Mouse (Mus musculus) forebrain, embryonic 13.5 days (tissue): ENCODE measurements around the gene Dtx3. TPM values are rescaled to one million over a fixed set of nuclear protein-coding genes. Genes with fewer than 3 reads are reported as not detected.
"Not testable (repeated sequence)": the region's sequence is repeated elsewhere in the genome, so short reads cannot be mapped to it uniquely, and the experiment has no call there.

Source experiments
- ATAC-seq: fragments of 200-750 bp; cut with Nextera tagmentation; 2 replicates; pipeline ENCODE4 v1.8.0; 2017
- H3K27ac ChIP-seq: fragments of 300-500 bp; sonication (generic); 2 replicates; pipeline ENCODE4 v1.5.1; 2015; ENCODE audit warnings: inconsistent platforms, mild to moderate bottlenecking, moderate library complexity
- H3K27me3 ChIP-seq: fragments of 300-500 bp; sonication (generic); 2 replicates; pipeline ENCODE4 v1.6.1; 2015; ENCODE audit warnings: mild to moderate bottlenecking, inconsistent platforms
- H3K36me3 ChIP-seq: fragments of 300-500 bp; sonication (generic); 2 replicates; pipeline ENCODE4 v1.6.1; 2015; ENCODE audit warnings: mild to moderate bottlenecking, inconsistent platforms; ENCODE audit not compliant: poor library complexity, severe bottlenecking
- H3K4me1 ChIP-seq: fragments of 300-500 bp; sonication (generic); 2 replicates; pipeline ENCODE4 v1.6.1; 2015; ENCODE audit warnings: inconsistent platforms
- H3K4me2 ChIP-seq: fragments of 300-500 bp; sonication (generic); 2 replicates; pipeline ENCODE4 v1.6.1; 2015; ENCODE audit warnings: inconsistent platforms, mild to moderate bottlenecking, moderate library complexity
- H3K4me3 ChIP-seq: fragments of 300-500 bp; sonication (generic); 2 replicates; pipeline ENCODE4 v1.5.1; 2015; ENCODE audit warnings: mild to moderate bottlenecking, inconsistent platforms
- H3K9ac ChIP-seq: fragments of 300-500 bp; sonication (generic); 2 replicates; pipeline ENCODE4 v1.6.1; 2015; ENCODE audit warnings: mild to moderate bottlenecking, inconsistent platforms
- H3K9me3 ChIP-seq: fragments of 300-500 bp; sonication (generic); replicated peaks from 2 replicates; pipeline ENCODE4 v1.6.1; 2016; ENCODE audit warnings: inconsistent platforms
- WGBS: fragments of 180-500 bp; shearing (Covaris S2); methylation state at CpG from one replicate; pipeline ENCODE4 v1.1.7; 2015; 5-methylcytosine and 5-hydroxymethylcytosine counted together
- polyA plus RNA-seq: library from polyadenylated mRNA; unstranded; fragments of >200 nt; fragmentation: Nextera tagmentation; extraction: Ambion mirVana; gene quantifications from 2 replicates; pipeline ENCODE4 v1.2.1, GENCODE M21; 2015

Dtx3 gene
- polyA plus RNA-seq, 1 experiment from 2014 or later: 150 TPM

- Histone ChIP-seq H3K4me2 (no peak overlapping the region), H3K9me3 (no peaks in the 10 kb centered on the region), H3K4me1 (peaks cover 8% of the 10 kb centered on the region), H3K27ac (no peak overlapping the region), H3K27me3 (no peaks in the 10 kb centered on the region), H3K4me3 (no peak overlapping the region), H3K9ac (no peak overlapping the region), H3K36me3 (peaks cover 79% of the 10 kb centered on the region)
- 92% methylated on average over 8 of the region's 8 CpGs for WGBS
- ATAC-seq: no peak
Measured at GRCm38 (mm10) chr10:127200279-127200678, 4.8 kb upstream of the Dtx3 start.

DNA sequence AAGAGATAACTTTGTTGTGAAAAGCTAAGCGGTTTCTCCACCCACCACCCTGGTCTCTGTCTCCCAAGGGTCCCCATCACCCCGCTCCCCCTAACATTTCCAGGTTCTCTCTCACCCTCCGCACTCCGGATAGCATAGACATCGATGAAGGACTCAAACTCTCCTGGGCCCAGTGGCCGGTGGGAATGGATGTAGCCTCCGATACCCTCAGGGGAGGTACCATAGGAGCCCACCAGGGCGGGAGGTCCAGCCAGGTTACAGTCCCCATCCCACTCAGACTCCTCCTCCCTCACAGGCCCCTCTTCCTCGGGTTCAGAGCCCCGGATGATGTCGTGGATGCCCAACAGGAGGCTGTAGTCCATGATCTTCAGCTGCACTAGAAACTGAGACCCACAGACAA is 3.9 kb upstream of the Dtx3 start:
- H3K4me3 ChIP-seq: no peak overlapping the region
- peaks cover 14% of the 10 kb centered on the region for H3K4me1 ChIP-seq
- H3K36me3 ChIP-seq: peaks cover 71% of the 10 kb centered on the region
- no peak overlapping the region for H3K4me2 ChIP-seq
- H3K27ac ChIP-seq: no peak overlapping the region
- H3K27me3 ChIP-seq: no peaks in the 10 kb centered on the region
- ATAC-seq: no peak
- H3K9me3 ChIP-seq: no peaks in the 10 kb centered on the region
- 87% methylated on average over 11 of the region's 11 CpGs for WGBS
- no peak overlapping the region for H3K9ac ChIP-seq

GRCm38 (mm10) chr10:127199068-127199467 is 3.5 kb upstream of the Dtx3 start:
- no peak overlapping the region for H3K27ac ChIP-seq
- no peak for ATAC-seq
- WGBS: 72% methylated on average over 5 of the region's 5 CpGs
- peaks cover 17% of the 10 kb centered on the region for H3K4me1 ChIP-seq
- H3K9me3 ChIP-seq: no peaks in the 10 kb centered on the region
- no peak overlapping the region for H3K9ac ChIP-seq
- H3K4me3 ChIP-seq: no peak overlapping the region
- no peak overlapping the region for H3K4me2 ChIP-seq
- H3K36me3 ChIP-seq: peaks cover 67% of the 10 kb centered on the region
- H3K27me3 ChIP-seq: no peaks in the 10 kb centered on the region

GRCm38 (mm10) chr10:127198492-127198891 is 3.0 kb upstream of the Dtx3 start:
- Histone ChIP-seq H3K4me1 (peaks cover 17% of the 10 kb centered on the region), H3K9me3 (no peaks in the 10 kb centered on the region), H3K27ac (no peak overlapping the region), H3K4me3 (no peak overlapping the region), H3K9ac (no peak overlapping the region), H3K36me3 (peaks cover 63% of the 10 kb centered on the region), H3K27me3 (no peaks in the 10 kb centered on the region), H3K4me2 (no peak overlapping the region)
- ATAC-seq: no peak
- 82% methylated on average over 2 of the region's 2 CpGs for WGBS

DNA sequence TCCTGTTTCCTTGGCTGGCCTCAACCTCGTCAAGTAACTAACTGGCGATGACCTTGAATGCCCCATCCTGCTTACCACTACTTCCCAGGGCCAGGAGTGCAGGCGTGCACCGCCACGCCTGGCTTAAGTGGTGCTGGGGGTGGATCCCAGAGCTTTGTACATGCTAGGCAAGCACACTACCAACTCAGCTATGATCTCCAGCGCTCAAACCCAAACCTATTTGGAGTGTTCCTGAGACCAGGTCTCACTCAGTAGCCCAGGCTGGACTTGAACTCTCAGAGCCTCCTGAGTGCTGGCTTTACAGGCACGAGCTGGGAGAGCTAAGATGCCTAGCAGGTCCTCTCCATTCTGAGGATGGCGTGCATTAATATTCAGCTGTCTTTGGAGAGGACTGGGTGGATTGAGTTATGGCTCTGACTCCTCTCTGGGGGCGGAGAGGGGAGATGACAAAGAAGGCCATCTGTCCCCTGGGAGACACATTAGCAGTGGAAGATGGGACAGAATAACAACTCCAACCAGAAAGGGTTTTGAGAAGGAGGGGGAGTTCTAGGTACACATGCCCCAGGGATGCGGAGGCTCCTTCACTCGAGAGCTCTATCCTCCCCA is 2.1 kb upstream of the Dtx3 start:
- peaks cover 17% of the 10 kb centered on the region for H3K4me1 ChIP-seq
- no peaks in the 10 kb centered on the region for H3K9me3 ChIP-seq
- H3K4me3 ChIP-seq: no peak overlapping the region
- no peaks in the 10 kb centered on the region for H3K27me3 ChIP-seq
- H3K36me3 ChIP-seq: peaks cover 63% of the 10 kb centered on the region
- no peak for ATAC-seq
- H3K27ac ChIP-seq: no peak overlapping the region
- no peak overlapping the region for H3K4me2 ChIP-seq
- WGBS: 90% methylated on average over 11 of the region's 11 CpGs
- no peak overlapping the region for H3K9ac ChIP-seq

DNA sequence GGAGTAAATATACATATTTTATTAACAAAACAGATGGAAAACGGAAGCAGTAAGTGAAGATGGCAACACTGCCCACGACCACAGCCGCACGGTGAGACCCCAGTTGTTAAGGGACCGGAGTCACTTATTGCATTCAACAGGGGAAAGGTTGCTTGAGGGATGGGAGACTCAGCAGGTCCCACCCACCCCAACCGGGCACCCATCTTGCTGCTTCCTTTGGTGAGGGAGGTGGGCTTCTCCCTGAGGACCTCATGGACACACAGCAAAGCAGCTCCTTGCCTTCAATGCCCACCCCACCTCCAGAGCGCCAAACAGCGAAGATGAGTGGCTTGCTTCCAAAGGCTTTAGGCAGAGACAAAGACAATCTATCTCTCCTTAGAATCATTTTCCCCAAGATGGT is 1.6 kb upstream of the Dtx3 start:
- Histone ChIP-seq H3K9me3 (no peaks in the 10 kb centered on the region), H3K4me3 (no peak overlapping the region), H3K9ac (no peak overlapping the region), H3K27ac (no peak overlapping the region), H3K27me3 (no peaks in the 10 kb centered on the region), H3K4me2 (no peak overlapping the region), H3K4me1 (peaks cover 17% of the 10 kb centered on the region), H3K36me3 (peaks cover 63% of the 10 kb centered on the region)
- ATAC-seq: no peak
- 92% methylated on average over 8 of the region's 8 CpGs for WGBS

- Histone ChIP-seq H3K4me3 (peak overlapping the region; percentile 90), H3K4me1 (peaks cover 17% of the 10 kb centered on the region), H3K9me3 (no peaks in the 10 kb centered on the region), H3K36me3 (peaks cover 62% of the 10 kb centered on the region), H3K27me3 (no peaks in the 10 kb centered on the region), H3K4me2 (peak overlapping the region; percentile 73), H3K27ac (peak overlapping the region; percentile 91; the same call in 1 of the 2 replicates), H3K9ac (peak overlapping the region; percentile 96)
- 6% methylated on average over 5 of the region's 5 CpGs for WGBS
- peak; percentile 43 for ATAC-seq
Measured at GRCm38 (mm10) chr10:127196392-127196791, 864 bp upstream of the Dtx3 start.

DNA sequence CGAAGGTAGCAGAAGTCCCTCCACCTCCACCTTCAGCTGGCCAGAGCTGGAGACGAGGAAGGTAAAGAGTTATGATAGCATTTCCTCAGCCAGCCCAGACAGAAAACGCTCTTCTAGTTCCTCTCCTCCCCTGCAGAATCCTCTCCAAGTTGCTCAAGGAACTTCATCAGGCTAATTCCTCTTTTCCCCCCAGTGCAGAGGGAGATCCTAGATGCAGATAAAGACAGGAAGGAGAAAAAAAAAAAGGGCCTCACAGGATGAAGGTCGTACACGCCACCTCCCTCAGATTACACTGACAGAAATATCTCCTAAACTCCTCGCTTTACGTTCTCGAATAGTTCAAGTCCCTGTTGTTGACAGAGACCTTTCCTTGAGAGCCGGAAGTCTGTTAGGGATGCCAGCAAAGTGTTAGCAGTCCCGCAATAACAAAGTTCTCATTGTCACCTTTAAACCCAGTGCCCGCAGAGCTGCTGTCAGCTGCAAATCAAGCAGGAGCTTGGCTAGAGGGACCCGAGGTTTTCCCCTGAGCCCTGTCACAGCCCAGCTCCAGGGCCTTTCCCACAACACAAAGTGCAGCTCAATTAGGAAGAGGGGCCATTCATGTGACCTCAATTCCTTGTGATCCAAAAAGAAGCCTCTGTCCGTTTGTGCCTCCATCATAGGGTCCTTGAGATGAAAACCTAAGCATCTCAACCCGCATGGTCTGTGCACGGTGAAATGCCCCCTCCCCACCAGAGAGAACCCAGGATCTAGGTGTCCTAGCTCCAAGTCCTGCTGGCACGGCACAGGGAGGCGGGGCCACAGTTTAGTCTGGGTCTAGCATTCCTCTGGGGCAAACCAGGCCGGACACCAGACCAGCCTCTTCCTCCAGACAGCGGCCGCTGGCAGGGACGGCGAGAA is 850 bp downstream of the Dtx3 start:
- H3K27ac ChIP-seq: peak overlapping the region; percentile 91
- H3K4me2 ChIP-seq: peak overlapping the region; percentile 73
- peaks cover 58% of the 10 kb centered on the region for H3K36me3 ChIP-seq
- 25% methylated on average over 22 of the region's 22 CpGs for WGBS
- peaks cover 28% of the 10 kb centered on the region for H3K4me1 ChIP-seq
- no peaks in the 10 kb centered on the region for H3K9me3 ChIP-seq
- H3K27me3 ChIP-seq: no peaks in the 10 kb centered on the region
- peak overlapping the region; percentile 96 for H3K9ac ChIP-seq
- H3K4me3 ChIP-seq: peak overlapping the region; percentile 90
- ATAC-seq: peak; percentile 26

GRCm38 (mm10) chr10:127193011-127193410 is 2.5 kb downstream of the Dtx3 start:
- WGBS: 87% methylated on average over 9 of the region's 9 CpGs

GRCm38 (mm10) chr10:127192057-127192328 is 3.5 kb downstream of the Dtx3 start:
- not testable (repeated sequence) for H3K27ac ChIP-seq, H3K9me3 ChIP-seq, ATAC-seq, H3K9ac ChIP-seq, H3K4me3 ChIP-seq, H3K4me2 ChIP-seq, H3K27me3 ChIP-seq
- WGBS: 96% methylated on average over 1 of the region's 1 CpGs
- peaks cover 51% of the 10 kb centered on the region for H3K4me1 ChIP-seq
- peaks cover 31% of the 10 kb centered on the region for H3K36me3 ChIP-seq

More at GRCm38 (mm10) chr10:127193011-127193410, 2.5 kb downstream of the Dtx3 start:
- H3K9me3 ChIP-seq: no peaks in the 10 kb centered on the region
- H3K4me3 ChIP-seq: no peak overlapping the region
- ATAC-seq: no peak
- H3K36me3 ChIP-seq: peaks cover 41% of the 10 kb centered on the region
- H3K27me3 ChIP-seq: no peaks in the 10 kb centered on the region
- peaks cover 41% of the 10 kb centered on the region for H3K4me1 ChIP-seq
- no peak overlapping the region for H3K4me2 ChIP-seq
- no peak overlapping the region for H3K9ac ChIP-seq
- H3K27ac ChIP-seq: no peak overlapping the region

DNA sequence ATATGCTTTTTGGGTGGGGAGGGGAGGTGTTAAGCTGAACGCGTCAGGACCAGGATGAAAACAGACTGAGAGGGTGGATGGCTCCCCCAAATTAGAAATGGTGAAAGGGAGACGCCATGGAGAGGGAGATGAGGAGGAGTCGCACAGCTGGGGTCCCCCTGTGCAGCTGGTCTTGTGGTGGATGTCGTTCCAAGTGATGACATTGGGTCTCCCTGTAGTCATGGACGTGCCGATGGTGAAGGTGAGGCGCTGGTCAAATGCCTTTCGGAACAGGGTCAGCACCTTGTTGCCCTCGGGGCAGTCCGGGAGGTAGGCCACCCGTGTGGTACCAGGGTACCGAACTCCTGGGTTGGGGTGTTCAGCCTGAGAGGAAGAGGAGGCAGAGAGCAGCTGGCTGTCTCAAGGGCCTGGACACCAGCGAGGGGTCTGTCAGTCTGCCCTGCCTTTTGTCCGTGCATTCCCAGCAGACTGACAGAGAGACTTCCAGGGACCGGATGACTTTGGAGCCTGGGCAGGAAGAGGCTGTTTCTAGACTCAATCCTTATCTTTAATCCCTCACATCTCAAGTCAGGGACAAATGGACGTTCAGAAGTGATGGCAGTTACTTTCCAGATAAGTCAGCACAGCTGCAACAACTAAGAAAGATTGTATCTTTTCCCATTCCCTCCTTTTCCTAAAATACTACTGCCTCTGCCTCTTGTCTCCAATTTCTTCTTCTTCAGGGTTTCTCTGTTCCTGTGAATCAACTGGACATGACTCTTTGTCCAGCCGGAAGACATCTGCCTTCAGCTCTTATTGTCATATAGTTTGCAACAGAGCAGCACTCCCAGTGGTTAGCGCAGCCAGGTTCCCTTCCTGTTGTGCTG is 4.1 kb downstream of the Dtx3 start:
- 76% methylated on average over 19 of the region's 19 CpGs for WGBS

More for the DNA sequence above, 4.1 kb downstream of the Dtx3 start:
- H3K27me3 ChIP-seq: no peaks in the 10 kb centered on the region
- H3K9me3 ChIP-seq: no peaks in the 10 kb centered on the region
- H3K36me3 ChIP-seq: peaks cover 35% of the 10 kb centered on the region
- no peak overlapping the region for H3K9ac ChIP-seq
- no peak overlapping the region for H3K27ac ChIP-seq
- no peak for ATAC-seq
- peaks cover 48% of the 10 kb centered on the region for H3K4me1 ChIP-seq
- H3K4me3 ChIP-seq: no peak overlapping the region
- no peak overlapping the region for H3K4me2 ChIP-seq
